Mouse (Mus musculus) MEL (cell line): ENCODE results near the gene Coro2b.

ENCODE experiments used
- CTCF ChIP-seq, 3 experiments: IDR thresholded peaks in 2 of 3; conservative IDR thresholded peaks in 1 of 3; 2 replicates each; pipeline ENCODE4 v1.5.1; 2011 to 2012; ENCODE audit warnings: low read length in 3 of 3, low read depth in 2 of 3, mild to moderate bottlenecking in 2 of 3, improper control_type of control experiment in 1 of 3, inconsistent platforms in 1 of 3, mixed read lengths in 1 of 3, moderate library complexity in 1 of 3; ENCODE audit not compliant: control insufficient read depth in 1 of 3, insufficient read depth in 1 of 3, poor library complexity in 1 of 3, severe bottlenecking in 1 of 3
- E2F4 ChIP-seq: IDR thresholded peaks from 2 replicates; pipeline ENCODE4 v1.6.1; 2011; ENCODE audit warnings: low read depth, low read length, improper control_type of control experiment, borderline replicate concordance
- KAT2A ChIP-seq: conservative IDR thresholded peaks from 2 replicates; pipeline ENCODE4 v1.6.1; 2012; ENCODE audit warnings: low read depth, low read length, improper control_type of control experiment, inconsistent platforms
- MAX ChIP-seq: IDR thresholded peaks from 2 replicates; pipeline ENCODE4 v1.6.1; 2011; ENCODE audit warnings: low read length, improper control_type of control experiment
- MEF2A ChIP-seq: IDR thresholded peaks from 2 replicates; pipeline ENCODE4 v1.6.1; 2014; ENCODE audit warnings: low read depth, mild to moderate bottlenecking, inconsistent platforms, low read length, improper control_type of control experiment; ENCODE audit not compliant: poor library complexity, insufficient replicate concordance, severe bottlenecking; ENCODE audit errors: extremely low read depth
- SIN3A ChIP-seq: IDR thresholded peaks from 2 replicates; pipeline ENCODE4 v1.6.1; 2012; ENCODE audit warnings: low read length, improper control_type of control experiment, inconsistent platforms
- TBP ChIP-seq: IDR thresholded peaks from 2 replicates; pipeline ENCODE4 v1.8.0; 2011; ENCODE audit warnings: low read depth, low read length, improper control_type of control experiment
- USF1 ChIP-seq: IDR thresholded peaks from 2 replicates; pipeline ENCODE4 v1.6.1; 2014; ENCODE audit warnings: low read depth, mild to moderate bottlenecking, inconsistent platforms, low read length, improper control_type of control experiment, moderate library complexity
- USF2 ChIP-seq, 2 experiments: IDR thresholded peaks; 2 replicates each; pipeline ENCODE4 v1.6.1; 2011 to 2012; ENCODE audit warnings: improper control_type of control experiment in 2 of 2, low read length in 2 of 2, borderline replicate concordance in 1 of 2, inconsistent platforms in 1 of 2, low read depth in 1 of 2, mild to moderate bottlenecking in 1 of 2; ENCODE audit not compliant: insufficient read depth in 1 of 2

- no peak for TF ChIP-seq MEF2A
- TF ChIP-seq SIN3A, result no peak
- TF ChIP-seq CTCF (IDR thresholded peaks at IDR 0.05 in 2 of 3, conservative IDR thresholded peaks at IDR 0.05 in 1 of 3; ENCODE audit: control insufficient read depth in 1 of 3, insufficient read depth in 1 of 3, low read depth in 2 of 3, low read length in 3 of 3, poor library complexity in 1 of 3, severe bottlenecking in 1 of 3), result no peak; a peak in 2 of 6 replicates
- TF ChIP-seq KAT2A, result no peak
- no peak for TF ChIP-seq USF1
- no peak for TF ChIP-seq USF2 (IDR thresholded peaks at IDR 0.05; ENCODE audit: borderline replicate concordance in 1 of 2, insufficient read depth in 1 of 2, low read depth in 1 of 2, low read length in 2 of 2)
- TF ChIP-seq TBP, result no peak
- no peak for TF ChIP-seq MAX
- no peak for TF ChIP-seq E2F4
Observed at GRCm38 (mm10) chr9:62491104-62491503, 45.7 kb downstream of the Coro2b start.
